Mouse (Mus musculus) spleen, postnatal 10 days (tissue): ENCODE results near the gene Serpina12.
A peak's percentile ranks its signal among the peaks of the same experiment; 100 is the strongest.

Source experiments
- DNase-seq, 2 experiments: peaks; one replicate each; pipeline ENCODE4 v3.0.0; 2021 to 2022; ENCODE audit warnings: low spot score in 2 of 2

Serpina12 gene

GRCm38 (mm10) chr12:104044343-104044742, at the start of gene Serpina12:
Gene Serpina12 (minus strand): TSS chr12:104044443.
- no peak for DNase-seq

- no peak for DNase-seq
Measured at GRCm38 (mm10) chr12:104091303-104091702, 47.1 kb upstream of the Serpina12 start.

- DNase-seq: no peak
Measured at GRCm38 (mm10) chr12:104090119-104090518, 45.9 kb upstream of the Serpina12 start.

GRCm38 (mm10) chr12:104072286-104072685, 28.0 kb upstream of the Serpina12 start:
- no peak for DNase-seq

- DNase-seq: no peak
Measured at GRCm38 (mm10) chr12:104071708-104072107, 27.5 kb upstream of the Serpina12 start.

GRCm38 (mm10) chr12:104069620-104070019, 25.4 kb upstream of the Serpina12 start:
- DNase-seq: peak; percentile 16 to 73

- no peak for DNase-seq
Measured at GRCm38 (mm10) chr12:104067549-104067948, 23.3 kb upstream of the Serpina12 start.

- peak; percentile 8 to 56 for DNase-seq
Measured at GRCm38 (mm10) chr12:104066241-104066640, 22.0 kb upstream of the Serpina12 start.

- no peak for DNase-seq
Measured at GRCm38 (mm10) chr12:104064996-104065395, 20.8 kb upstream of the Serpina12 start.

GRCm38 (mm10) chr12:104064532-104064931, 20.3 kb upstream of the Serpina12 start:
- DNase-seq: no peak

- no peak for DNase-seq
Measured at GRCm38 (mm10) chr12:104061862-104062261, 17.6 kb upstream of the Serpina12 start.

GRCm38 (mm10) chr12:104060126-104060525, 15.9 kb upstream of the Serpina12 start:
- no peak for DNase-seq

- DNase-seq: no peak
Measured at GRCm38 (mm10) chr12:104057531-104057930, 13.3 kb upstream of the Serpina12 start.

- no peak for DNase-seq
Measured at GRCm38 (mm10) chr12:104057050-104057449, 12.8 kb upstream of the Serpina12 start.

GRCm38 (mm10) chr12:104055755-104056154, 11.5 kb upstream of the Serpina12 start:
- DNase-seq: no peak

- no peak for DNase-seq
Measured at GRCm38 (mm10) chr12:104053995-104054394, 9.8 kb upstream of the Serpina12 start.

GRCm38 (mm10) chr12:104045713-104046112, 1.5 kb upstream of the Serpina12 start:
- DNase-seq: no peak

- DNase-seq: no peak
Measured at GRCm38 (mm10) chr12:104042753-104043152, 1.5 kb downstream of the Serpina12 start.

GRCm38 (mm10) chr12:104041401-104041800, 2.8 kb downstream of the Serpina12 start:
- DNase-seq: no peak

GRCm38 (mm10) chr12:104038181-104038580, 6.1 kb downstream of the Serpina12 start:
- no peak for DNase-seq

- no peak for DNase-seq
Measured at GRCm38 (mm10) chr12:104033752-104034151, 10.5 kb downstream of the Serpina12 start.

GRCm38 (mm10) chr12:104029986-104030385, 14.3 kb downstream of the Serpina12 start:
- DNase-seq: no peak

- DNase-seq: no peak
Measured at GRCm38 (mm10) chr12:104015280-104015679, 29.0 kb downstream of the Serpina12 start.

- DNase-seq: no peak
Measured at GRCm38 (mm10) chr12:104013620-104014019, 30.6 kb downstream of the Serpina12 start, which contains the start of gene Serpina9. Gene Serpina9 (minus strand): TSS chr12:104013755.
